Comparison of ENCODE assay signal across 8 mouse cellular contexts in genomic region chr2:74578146-74578842, GRCm38 (mm10). TPM values are rescaled to one million over a fixed set of nuclear protein-coding genes. Genes with fewer than 3 reads are reported as not detected.
DNase-seq lines count a peak whose midpoint lies in the region; ATAC-seq and TF ChIP-seq lines count a peak whose summit lies in the region.

No protein-coding gene starts in this region.

- no peaks in the 10 kb centered on the region for H3K27me3 ChIP-seq in erythroblast, embryonic 14.5 days (ENCODE audit: control insufficient read depth)
- H3K27me3 ChIP-seq in hindbrain, embryonic 11.5 days (ENCODE audit: control insufficient read depth, insufficient read depth, low read length) = no peaks in the 10 kb centered on the region
- no peaks in the 10 kb centered on the region for H3K27me3 ChIP-seq in small intestine, adult 2 months (ENCODE audit: control insufficient read depth, insufficient read depth, low read length)

- H3K4me2 ChIP-seq in hindbrain, embryonic 11.5 days (replicated peaks; ENCODE audit: low read depth, low read length) = peak overlapping the region; percentile 79

- peak overlapping the region; percentile 82 for H3K27ac ChIP-seq in hindbrain, embryonic 11.5 days (ENCODE audit: low read depth, low read length)
- peak overlapping the region; percentile 22; the same call in 1 of the 2 replicates for H3K27ac ChIP-seq in small intestine, adult 2 months (ENCODE audit: insufficient read depth, low read depth, low read length)

- H3K9ac ChIP-seq in hindbrain, embryonic 11.5 days (ENCODE audit: low read depth, low read length) = peak overlapping the region; percentile 96

- TF ChIP-seq POLR2A in small intestine, adult 2 months (IDR thresholded peaks at IDR 0.05; ENCODE audit: low read depth, low read length) = no peak

- intact Hi-C loops in left cerebral cortex, postnatal 25 days (cut with DNase I) = loop anchor here (5.0 kb wide), 1 partner anchor 276 kb away; no protein-coding TSS in a partner anchor

- no peaks in the 10 kb centered on the region for H3K9me3 ChIP-seq in erythroblast, embryonic 14.5 days (ENCODE audit: control insufficient read depth, low read length)
- no peaks in the 10 kb centered on the region for H3K9me3 ChIP-seq in hindbrain, embryonic 11.5 days (ENCODE audit: control insufficient read depth, low read length)

- WGBS in hindbrain, embryonic 11.5 days = under 1% methylated on average over 53 of the region's 55 CpGs
- WGBS in small intestine, adult 2 months = under 1% methylated on average over 55 of the region's 55 CpGs

- DNase-seq in layer of hippocampus, adult 11-12 months (ENCODE audit: low spot score) = peak; percentile 17
- DNase-seq in layer of hippocampus, postnatal 10 days (ENCODE audit: low spot score in 2 of 2) = no peak
- DNase-seq in adrenal gland, postnatal 14 days = peak; percentile 41
- DNase-seq in hindbrain, embryonic 11.5 days (ENCODE audit: low spot score) = peak; percentile 47
- DNase-seq in left cerebral cortex, postnatal 25 days (ENCODE audit: low spot score in 2 of 2) = peak; percentile 37 to 46

- H3K4me3 ChIP-seq in erythroblast, embryonic 14.5 days (replicated peaks) = peak overlapping the region; percentile 79
- peak overlapping the region; percentile 96 for H3K4me3 ChIP-seq in hindbrain, embryonic 11.5 days (ENCODE audit: low read depth, low read length)
- peak overlapping the region; percentile 79 for H3K4me3 ChIP-seq in small intestine, adult 2 months (ENCODE audit: low read depth, low read length)

- no peaks in the 10 kb centered on the region for H3K36me3 ChIP-seq in erythroblast, embryonic 14.5 days (ENCODE audit: control insufficient read depth)
- H3K36me3 ChIP-seq in hindbrain, embryonic 11.5 days (ENCODE audit: control insufficient read depth, insufficient read depth, low read length) = no peaks in the 10 kb centered on the region
- H3K36me3 ChIP-seq in small intestine, adult 2 months (ENCODE audit: control insufficient read depth, insufficient read depth, low read length) = no peaks in the 10 kb centered on the region

- no peak for TF ChIP-seq CTCF in small intestine, adult 2 months (IDR thresholded peaks at IDR 0.05; ENCODE audit: extremely low read depth, insufficient read length, insufficient replicate concordance, low read depth, low read length)

- peak; percentile 85 for ATAC-seq in hindbrain, embryonic 11.5 days (ENCODE audit: low FRiP score)
- ATAC-seq in megakaryocyte progenitor cell, adult 5-6 weeks (replicated peaks; ENCODE audit: poor library complexity) = peak; percentile 53

- H3K4me1 ChIP-seq in erythroblast, embryonic 14.5 days (ENCODE audit: control insufficient read depth) = peaks cover 22% of the 10 kb centered on the region
- no peaks in the 10 kb centered on the region for H3K4me1 ChIP-seq in hindbrain, embryonic 11.5 days (replicated peaks; ENCODE audit: control insufficient read depth, insufficient read depth, low read length)
- no peaks in the 10 kb centered on the region for H3K4me1 ChIP-seq in small intestine, adult 2 months (ENCODE audit: control insufficient read depth, insufficient read depth, insufficient read length, low read length)

RNA-seq across cellular contexts. Expression of gene Lnpk, which starts 0.9 kb away (rescaled TPM):
- total RNA-seq in layer of hippocampus, postnatal 10 days (2021) = 10 to 100 TPM; 52.2 to 63.7 TPM
- 12.8 and 13.5 TPM in 2 replicates for total RNA-seq in adrenal gland, postnatal 14 days (2021)
- 1.7 and 2.0 TPM in 2 replicates for polyA plus RNA-seq in erythroblast, embryonic 14.5 days (2012)
- 55.9 and 62.8 TPM in 2 replicates for polyA plus RNA-seq in hindbrain, embryonic 11.5 days (2014; fragmentation: Nextera tagmentation; extraction: Ambion mirVana)
- total RNA-seq in left cerebral cortex, postnatal 25 days (2021) = 10 to 100 TPM; 69.7 to 77.6 TPM
- total RNA-seq in megakaryocyte progenitor cell, adult 5-6 weeks (2015) = 30.8 and 34.9 TPM in 2 replicates
- total RNA-seq in megakaryocyte progenitor cell, adult 5-6 weeks (2017) = 42.6 and 42.8 TPM in 2 replicates
- 1.5 and 1.6 TPM in 2 replicates for polyA plus RNA-seq in small intestine, adult 2 months (2012; rRNA removed)

Comparison
In these comparisons a context has a peak if more than half of its experiments do, and no peak if none do; other contexts are left out.
1. DNase-seq: peak in layer of hippocampus, adult 11-12 months (single experiment), adrenal gland, postnatal 14 days (single experiment), hindbrain, embryonic 11.5 days (single experiment) and left cerebral cortex, postnatal 25 days (2 of 2); none in layer of hippocampus, postnatal 10 days (0 of 2).
2. Peak in every context shown above with its lines, with median percentiles within 50 percentile points of each other: H3K4me3 ChIP-seq.